Mouse (Mus musculus) gastrocnemius, adult 8-10 months (tissue): ENCODE data around the gene Bmpr1a. TPM values are rescaled to one million over a fixed set of nuclear protein-coding genes. Genes with fewer than 3 reads are reported as not detected.

Experiments
- total RNA-seq, 4 experiments: library from RNA; stranded (reverse); gene quantifications; 2 replicates each; pipeline ENCODE4 v1.2.4; 2022

Gene Bmpr1a
- total RNA-seq, 4 experiments from 2014 or later = 42.9 to 52.0 (median 48.1) TPM

Other genes starting within 250 kb of the Bmpr1a start
- gene Shld2, start 192.8 kb downstream of the Bmpr1a start, total RNA-seq = 10 to 100 TPM; 10.7 to 14.8 (median 13.2) TPM
- gene Glud1, start 192.6 kb downstream of the Bmpr1a start, total RNA-seq = 100 to 1,000 TPM; 118 to 138 (median 133) TPM
- gene Fam25c, start 147.9 kb downstream of the Bmpr1a start, total RNA-seq = not detected
- 10 to 100 TPM in 2 of 4 experiments, 1 to 10 TPM in 2; 4.1 to 24.4 (median 9.9) TPM for gene Sncg, start 128.6 kb downstream of the Bmpr1a start, total RNA-seq
- 1 to 10 TPM; 7.9 to 9.3 (median 9.0) TPM for gene Mmrn2, start 127.9 kb downstream of the Bmpr1a start, total RNA-seq
- gene 9230112D13Rik, start 19.5 kb upstream of the Bmpr1a start, total RNA-seq = not detected
- 1,000 to 10,000 TPM; 1,553 to 2,052 (median 1,838) TPM for gene Ldb3, start 85.3 kb upstream of the Bmpr1a start, total RNA-seq
- gene Opn4, start 96.8 kb upstream of the Bmpr1a start, total RNA-seq = not detected
- 10 to 100 TPM; 39.1 to 42.1 (median 41.5) TPM for gene Wapl, start 170.6 kb upstream of the Bmpr1a start, total RNA-seq